Mouse (Mus musculus) heart, postnatal 0 days (tissue): Measurements from ENCODE around the gene Mst1. TPM values are rescaled to one million over a fixed set of nuclear protein-coding genes. Genes with fewer than 3 reads are reported as not detected.
A peak's percentile ranks its signal among the peaks of the same experiment; 100 is the strongest.

Source experiments
- ATAC-seq: fragments of 200-750 bp; cut with Nextera tagmentation; 2 replicates; pipeline ENCODE4 v1.8.0; 2017; ENCODE audit warnings: low read depth, moderate number of reproducible peaks, moderate library complexity; ENCODE audit not compliant: insufficient read depth
- DNase-seq: peaks from one replicate; pipeline ENCODE4 v3.0.0-alpha.2; 2016; ENCODE audit warnings: low spot score
- H3K27ac ChIP-seq: fragments of 300-500 bp; sonication (generic); 2 replicates; pipeline ENCODE4 v1.5.1; 2014; ENCODE audit warnings: low read depth, mild to moderate bottlenecking
- H3K27me3 ChIP-seq: fragments of 300-500 bp; sonication (generic); 2 replicates; pipeline ENCODE4 v1.6.1; 2014; ENCODE audit warnings: low read length, mixed read lengths; ENCODE audit not compliant: control insufficient read depth, insufficient read depth
- H3K36me3 ChIP-seq: fragments of 300-500 bp; sonication (generic); replicated peaks from 2 replicates; pipeline ENCODE4 v1.6.1; 2014; ENCODE audit warnings: low read length, mixed read lengths; ENCODE audit not compliant: control insufficient read depth, insufficient read depth
- H3K4me1 ChIP-seq: fragments of 300-500 bp; sonication (generic); 2 replicates; pipeline ENCODE4 v1.6.1; 2014; ENCODE audit warnings: antibody characterized with exemption; ENCODE audit not compliant: control insufficient read depth, insufficient read depth
- H3K4me2 ChIP-seq: fragments of 300-500 bp; sonication (generic); 2 replicates; pipeline ENCODE4 v1.6.1; 2014; ENCODE audit warnings: low read depth, mild to moderate bottlenecking, low read length, moderate library complexity
- H3K4me3 ChIP-seq: fragments of 300-500 bp; sonication (generic); 2 replicates; pipeline ENCODE4 v1.5.1; 2014; ENCODE audit warnings: low read depth, low read length
- H3K9ac ChIP-seq: fragments of 300-500 bp; sonication (generic); replicated peaks from 2 replicates; pipeline ENCODE4 v1.6.1; 2014; ENCODE audit warnings: low read depth, low read length, mixed read lengths
- H3K9me3 ChIP-seq: fragments of 300-500 bp; sonication (generic); replicated peaks from 2 replicates; pipeline ENCODE4 v1.6.1; 2016; ENCODE audit warnings: low read length; ENCODE audit not compliant: control insufficient read depth
- CTCF ChIP-seq: IDR thresholded peaks from 2 replicates; pipeline ENCODE4 v1.5.1; 2016; ENCODE audit warnings: antibody characterized with exemption, control low read depth, low read depth
- EP300 ChIP-seq: IDR thresholded peaks from 2 replicates; pipeline ENCODE4 v1.6.1; 2016; ENCODE audit warnings: antibody characterized with exemption, low read depth
- WGBS: fragments of 180-500 bp; shearing (Covaris S2); extraction: QIAGEN DNeasy Blood & Tissue Kit; methylation state at CpG from one replicate; pipeline ENCODE4 v1.1.7; 2014; 5-methylcytosine and 5-hydroxymethylcytosine counted together
- polyA plus RNA-seq: library from polyadenylated mRNA; unstranded; fragments of >200 nt; fragmentation: Nextera tagmentation; extraction: Ambion mirVana; gene quantifications from 2 replicates; pipeline ENCODE4 v1.2.1, GENCODE M21; 2015
- total RNA-seq: library from RNA; depleted of rRNA; stranded (reverse); fragments of >200 nt; gene quantifications from 2 replicates; pipeline ENCODE4 v1.2.3, GENCODE M21; 2014; ENCODE audit warnings: low replicate concordance; rRNA removed

The Mst1 gene
- not detected in 2 replicates for total RNA-seq
- 0.07 TPM in 1 of 2 replicates, not detected in the other for polyA plus RNA-seq

- Histone ChIP-seq H3K4me3 (peak within 1 kb of the TSS; percentile 80), H3K4me1 (peaks cover 3% of the 10 kb centered on the region), H3K9ac (peak within 1 kb of the TSS; percentile 77; the same call in 1 of the 2 replicates), H3K36me3 (peaks cover 14% of the 10 kb centered on the region), H3K4me2 (peak within 1 kb of the TSS; percentile 70), H3K27ac (no peak within 1 kb of the TSS), H3K9me3 (no peaks in the 10 kb centered on the region), H3K27me3 (peaks cover 23% of the 10 kb centered on the region)
- TF ChIP-seq EP300 = no peak
- TF ChIP-seq CTCF = no peak
- DNase-seq (no peak), ATAC-seq (no peak)
- WGBS = 76% methylated on average over 5 of the region's 5 CpGs
These were observed at the start of gene Mst1 for GRCm38 (mm10) chr9:108080168-108080567. Mst1 (plus strand) TSS chr9:108080436.

GRCm38 (mm10) chr9:108032126-108032525 lies 48.1 kb upstream of the Mst1 start:
- TF ChIP-seq EP300 (no peak), CTCF (no peak)
- 84% methylated on average over 5 of the region's 5 CpGs for WGBS

GRCm38 (mm10) chr9:108035331-108036156 lies 44.7 kb upstream of the Mst1 start:
- DNase-seq (no peak), ATAC-seq (no peak)
- H3K36me3 ChIP-seq = peaks cover 63% of the 10 kb centered on the region

More at GRCm38 (mm10) chr9:108032126-108032525, 48.1 kb upstream of the Mst1 start:
- H3K27ac ChIP-seq = no peak overlapping the region
- DNase-seq (no peak), ATAC-seq (no peak)
- H3K4me1 ChIP-seq = no peaks in the 10 kb centered on the region
- no peaks in the 10 kb centered on the region for H3K9me3 ChIP-seq
- H3K27me3 ChIP-seq = no peaks in the 10 kb centered on the region
- peaks cover 57% of the 10 kb centered on the region for H3K36me3 ChIP-seq
- no peak overlapping the region for H3K9ac ChIP-seq
- no peak overlapping the region for H3K4me2 ChIP-seq
- H3K4me3 ChIP-seq = no peak overlapping the region

GRCm38 (mm10) chr9:108044751-108045492 lies 35.3 kb upstream of the Mst1 start:
- ATAC-seq (no peak), DNase-seq (no peak)
- no peaks in the 10 kb centered on the region for H3K9me3 ChIP-seq
- no peak overlapping the region for H3K4me2 ChIP-seq
- no peak overlapping the region for H3K27ac ChIP-seq
- H3K4me3 ChIP-seq = no peak overlapping the region
- peaks cover 59% of the 10 kb centered on the region for H3K36me3 ChIP-seq
- WGBS = 96% methylated on average over 8 of the region's 8 CpGs
- peak; percentile 15; the same call in 1 of the 2 replicates for TF ChIP-seq CTCF
- TF ChIP-seq EP300 = no peak
- no peaks in the 10 kb centered on the region for H3K27me3 ChIP-seq
- peaks cover 13% of the 10 kb centered on the region for H3K4me1 ChIP-seq
- H3K9ac ChIP-seq = no peak overlapping the region

More at GRCm38 (mm10) chr9:108035331-108036156, 44.7 kb upstream of the Mst1 start:
- WGBS = 88% methylated on average over 2 of the region's 2 CpGs
- no peaks in the 10 kb centered on the region for H3K4me1 ChIP-seq
- H3K9ac ChIP-seq = no peak overlapping the region
- H3K9me3 ChIP-seq = no peaks in the 10 kb centered on the region
- H3K4me3 ChIP-seq = no peak overlapping the region
- no peaks in the 10 kb centered on the region for H3K27me3 ChIP-seq
- no peak overlapping the region for H3K4me2 ChIP-seq
- no peak for TF ChIP-seq CTCF
- TF ChIP-seq EP300 = no peak
- no peak overlapping the region for H3K27ac ChIP-seq

GRCm38 (mm10) chr9:108046582-108046981 lies 33.7 kb upstream of the Mst1 start:
- TF ChIP-seq CTCF (no peak), EP300 (no peak)
- ATAC-seq (no peak), DNase-seq (no peak)
- Histone ChIP-seq H3K4me2 (no peak overlapping the region), H3K9me3 (no peaks in the 10 kb centered on the region), H3K27ac (no peak overlapping the region), H3K4me1 (peaks cover 15% of the 10 kb centered on the region), H3K9ac (no peak overlapping the region), H3K27me3 (no peaks in the 10 kb centered on the region), H3K36me3 (peaks cover 58% of the 10 kb centered on the region), H3K4me3 (no peak overlapping the region)
- 86% methylated on average over 4 of the region's 4 CpGs for WGBS
